Mouse (Mus musculus): ENCODE results near the gene Smyd5.

GRCm38 (mm10) chr6:85431842-85432431 lies at the start of gene Smyd5:
- TF ChIP-seq CTCF (IDR thresholded peaks at IDR 0.05) (no peak), EP300 (IDR thresholded peaks at IDR 0.05; ENCODE audit: insufficient read depth, low read depth, low read length) (no peak), POLR2A (IDR thresholded peaks at IDR 0.05; ENCODE audit: insufficient read depth, low read depth, low read length) (no peak)

Measured in heart, adult 2 months (tissue).